Mouse (Mus musculus) testis, adult 2 months (tissue): ENCODE results near the gene Zbtb38. TPM values are rescaled to one million over a fixed set of nuclear protein-coding genes. Genes with fewer than 3 reads are reported as not detected.
A peak's percentile ranks its signal among the peaks of the same experiment; 100 is the strongest.

ENCODE experiments used
- H3K27ac ChIP-seq: fragments of 200-500 bp; 2 replicates; pipeline ENCODE4 v1.5.1; 2012; ENCODE audit warnings: low read depth, low read length; ENCODE audit not compliant: control insufficient read depth, insufficient read depth
- H3K27me3 ChIP-seq: fragments of 200-500 bp; 2 replicates; pipeline ENCODE4 v1.6.1; 2012; ENCODE audit warnings: mild to moderate bottlenecking, low read length, moderate library complexity; ENCODE audit not compliant: control insufficient read depth, insufficient read depth
- H3K36me3 ChIP-seq: fragments of 200-500 bp; 2 replicates; pipeline ENCODE4 v1.6.1; 2012; ENCODE audit warnings: mild to moderate bottlenecking, low read length; ENCODE audit not compliant: control insufficient read depth, insufficient read depth
- H3K4me1 ChIP-seq: fragments of 200-500 bp; 2 replicates; pipeline ENCODE4 v1.6.1; 2012; ENCODE audit warnings: low read length; ENCODE audit not compliant: control insufficient read depth, insufficient read depth
- H3K4me3 ChIP-seq: fragments of 200-500 bp; 2 replicates; pipeline ENCODE4 v1.5.1; 2012; ENCODE audit warnings: low read depth, mild to moderate bottlenecking, low read length, moderate library complexity, mixed read lengths; ENCODE audit not compliant: control insufficient read depth
- CTCF ChIP-seq: fragments of 200-500 bp; IDR thresholded peaks from 2 replicates; pipeline ENCODE4 v1.5.1; 2012; ENCODE audit warnings: low read depth, mild to moderate bottlenecking, inconsistent platforms, low read length, moderate library complexity; ENCODE audit not compliant: control insufficient read depth, insufficient read depth, insufficient replicate concordance
- POLR2A ChIP-seq: fragments of 200-500 bp; IDR thresholded peaks from 2 replicates; pipeline ENCODE4 v1.6.1; 2012; ENCODE audit warnings: low read depth, mild to moderate bottlenecking, inconsistent platforms, low read length, moderate library complexity; ENCODE audit not compliant: control insufficient read depth
- polyA plus RNA-seq: library from polyadenylated mRNA; depleted of rRNA; stranded (reverse); fragments of >200 nt; gene quantifications from 2 replicates; pipeline ENCODE4 v1.2.3, GENCODE M21; 2012

Zbtb38 gene
- polyA plus RNA-seq, 1 experiment: 2.4 TPM

- Histone ChIP-seq H3K4me3 (no peak overlapping the region), H3K4me1 (peaks cover 2% of the 10 kb centered on the region), H3K36me3 (no peaks in the 10 kb centered on the region), H3K27ac (no peak overlapping the region), H3K27me3 (no peaks in the 10 kb centered on the region)
- no peak for TF ChIP-seq CTCF
- no peak for TF ChIP-seq POLR2A
Observed at GRCm38 (mm10) chr9:96769651-96770050, 17.0 kb upstream of the Zbtb38 start.

- H3K4me3 ChIP-seq: no peak overlapping the region
- no peak overlapping the region for H3K27ac ChIP-seq
- H3K36me3 ChIP-seq: no peaks in the 10 kb centered on the region
- no peaks in the 10 kb centered on the region for H3K27me3 ChIP-seq
- no peak for TF ChIP-seq POLR2A
- TF ChIP-seq CTCF: no peak
- H3K4me1 ChIP-seq: no peaks in the 10 kb centered on the region
Observed at GRCm38 (mm10) chr9:96767874-96768273, 15.2 kb upstream of the Zbtb38 start.

- no peaks in the 10 kb centered on the region for H3K27me3 ChIP-seq
- H3K4me1 ChIP-seq: no peaks in the 10 kb centered on the region
- H3K4me3 ChIP-seq: no peak overlapping the region
- no peak for TF ChIP-seq POLR2A
- no peak for TF ChIP-seq CTCF
- H3K36me3 ChIP-seq: no peaks in the 10 kb centered on the region
- no peak overlapping the region for H3K27ac ChIP-seq
Observed at GRCm38 (mm10) chr9:96766078-96766477, 13.4 kb upstream of the Zbtb38 start.

GRCm38 (mm10) chr9:96765410-96765809 lies 12.8 kb upstream of the Zbtb38 start:
- H3K27me3 ChIP-seq: no peaks in the 10 kb centered on the region
- no peaks in the 10 kb centered on the region for H3K4me1 ChIP-seq
- H3K27ac ChIP-seq: no peak overlapping the region
- H3K4me3 ChIP-seq: no peak overlapping the region
- no peaks in the 10 kb centered on the region for H3K36me3 ChIP-seq
- TF ChIP-seq CTCF: no peak
- no peak for TF ChIP-seq POLR2A

GRCm38 (mm10) chr9:96763847-96764631 lies 11.4 kb upstream of the Zbtb38 start:
- TF ChIP-seq CTCF: no peak
- TF ChIP-seq POLR2A: no peak
- H3K36me3 ChIP-seq: no peaks in the 10 kb centered on the region
- no peaks in the 10 kb centered on the region for H3K27me3 ChIP-seq
- H3K4me3 ChIP-seq: no peak overlapping the region
- peaks cover 2% of the 10 kb centered on the region; the same call in 1 of the 2 replicates for H3K4me1 ChIP-seq
- H3K27ac ChIP-seq: no peak overlapping the region

- no peaks in the 10 kb centered on the region for H3K27me3 ChIP-seq
- H3K36me3 ChIP-seq: no peaks in the 10 kb centered on the region
- H3K27ac ChIP-seq: no peak overlapping the region
- H3K4me1 ChIP-seq: peaks cover 2% of the 10 kb centered on the region; the same call in 1 of the 2 replicates
- no peak overlapping the region for H3K4me3 ChIP-seq
- no peak for TF ChIP-seq CTCF
- TF ChIP-seq POLR2A: no peak
Observed at GRCm38 (mm10) chr9:96763025-96763424, 10.4 kb upstream of the Zbtb38 start.

- Histone ChIP-seq H3K27me3 (no peaks in the 10 kb centered on the region), H3K36me3 (no peaks in the 10 kb centered on the region), H3K4me1 (peaks cover 2% of the 10 kb centered on the region; the same call in 1 of the 2 replicates), H3K4me3 (peak overlapping the region; percentile 80), H3K27ac (peak overlapping the region; percentile 48; the same call in 1 of the 2 replicates)
- TF ChIP-seq POLR2A (no peak), CTCF (peak; percentile 86)
Observed at GRCm38 (mm10) chr9:96758749-96759597, 6.3 kb upstream of the Zbtb38 start.
